22 mouse cellular contexts compared by ENCODE assay signal in the genomic region with DNA sequence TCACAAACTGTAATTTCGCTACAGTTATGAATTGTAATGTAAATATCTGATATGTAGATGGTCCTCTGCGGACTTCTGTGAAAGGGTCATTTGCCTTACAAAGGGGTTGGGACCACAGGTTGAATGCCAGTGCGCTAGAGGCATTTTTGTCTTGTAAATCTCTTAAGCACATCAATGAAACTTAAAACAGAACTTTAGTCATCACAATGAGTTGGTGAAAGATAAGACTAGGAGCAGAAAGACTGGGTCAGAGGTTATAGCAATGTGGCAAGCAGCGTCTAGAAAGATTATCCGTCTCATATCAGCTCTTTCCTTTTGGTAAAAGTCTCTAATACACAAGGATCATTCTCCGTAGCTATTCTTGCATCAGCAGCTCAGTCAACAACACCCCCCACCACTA. TPM values are rescaled to one million over a fixed set of nuclear protein-coding genes. Genes with fewer than 3 reads are reported as not detected.
DNase-seq lines count a peak whose midpoint lies in the region; ATAC-seq and TF ChIP-seq lines count a peak whose summit lies in the region.
"Had no signal": no experiment of that assay in that cellular context is flagged by ENCODE, and none has a peak within 500 bp of the region (broad histone marks: within the 10 kb centered on the region; RNA-seq: fewer than 3 reads in every experiment).

No protein-coding gene starts in this region.

- no peak for TF ChIP-seq CTCF in lung, postnatal 0 days (IDR thresholded peaks at IDR 0.05)
- TF ChIP-seq CTCF in bone marrow, adult 2 months (IDR thresholded peaks at IDR 0.05; ENCODE audit: control insufficient read depth, insufficient read depth, low read length) = no peak
- TF ChIP-seq CTCF in kidney, adult 2 months (conservative IDR thresholded peaks at IDR 0.05; ENCODE audit: insufficient read depth, insufficient read length, low read depth, low read length) = no peak

- no peak overlapping the region for H3K9ac ChIP-seq in lung, postnatal 0 days (replicated peaks; ENCODE audit: low read depth)
- H3K9ac ChIP-seq in liver, embryonic 16.5 days (ENCODE audit: low read depth, low read length) = no peak overlapping the region
- H3K9ac ChIP-seq: embryonic facial prominence, embryonic 13.5 days; forebrain, embryonic 12.5 days; hindbrain, embryonic 15.5 days; limb, embryonic 15.5 days; midbrain, embryonic 12.5 days had no signal

- TF ChIP-seq POLR2A in bone marrow, adult 2 months (IDR thresholded peaks at IDR 0.05; ENCODE audit: borderline replicate concordance, control insufficient read depth, low read depth, low read length) = no peak
- TF ChIP-seq POLR2A in kidney, adult 2 months (IDR thresholded peaks at IDR 0.05; ENCODE audit: low read depth, low read length) = no peak

- TF ChIP-seq EP300 in lung, postnatal 0 days (IDR thresholded peaks at IDR 0.05) = no peak

- H3K4me1 ChIP-seq in lung, postnatal 0 days (ENCODE audit: insufficient read depth, low read depth, low read length) = peaks cover 17% of the 10 kb centered on the region
- peaks cover 6% of the 10 kb centered on the region for H3K4me1 ChIP-seq in bone marrow, adult 2 months (ENCODE audit: control insufficient read depth, insufficient read depth, low read length)
- H3K4me1 ChIP-seq in liver, embryonic 16.5 days (ENCODE audit: control insufficient read depth, low read depth, low read length) = peaks cover 26% of the 10 kb centered on the region
- peaks cover 13% of the 10 kb centered on the region for H3K4me1 ChIP-seq in kidney, adult 2 months (ENCODE audit: control insufficient read depth, insufficient read depth, low read length)

- DNase-seq in lung, postnatal 0 days (ENCODE audit: low spot score) = no peak
- no peak for DNase-seq in lung, adult 18-20 months
- no peak for DNase-seq in right cerebral cortex, postnatal 36 days (ENCODE audit: low spot score in 2 of 2)
- DNase-seq in kidney, postnatal 14 days = no peak
- no peak for DNase-seq in kidney, adult 2 months
- DNase-seq: B cell, adult 2 months; cerebellum, adult 2 months; cerebellum, postnatal 25 days; embryo, embryonic 11 days; layer of hippocampus, adult 9-11 months; lung, postnatal 10 days; spleen, adult 18-20 months had no signal

- no peaks in the 10 kb centered on the region for H3K9me3 ChIP-seq in lung, postnatal 0 days (ENCODE audit: low read length)
- H3K9me3 ChIP-seq in liver, embryonic 16.5 days (replicated peaks; ENCODE audit: control insufficient read depth, low read length) = no peaks in the 10 kb centered on the region
- H3K9me3 ChIP-seq: embryonic facial prominence, embryonic 13.5 days; forebrain, embryonic 12.5 days; hindbrain, embryonic 15.5 days; limb, embryonic 15.5 days; midbrain, embryonic 12.5 days had no signal

- ATAC-seq in lung, postnatal 0 days = no peak
- ATAC-seq in liver, embryonic 16.5 days (ENCODE audit: low read depth) = peak; percentile 19; the same call in 1 of the 2 replicates

- H3K4me3 ChIP-seq in lung, postnatal 0 days (ENCODE audit: low read depth, low read length) = no peak overlapping the region
- H3K4me3 ChIP-seq in bone marrow, adult 2 months (replicated peaks; ENCODE audit: control insufficient read depth, low read depth, low read length) = no peak overlapping the region
- no peak overlapping the region for H3K4me3 ChIP-seq in liver, embryonic 16.5 days (ENCODE audit: low read depth, low read length)
- H3K4me3 ChIP-seq in kidney, adult 2 months (ENCODE audit: insufficient read depth, low read depth, low read length) = no peak overlapping the region
- H3K4me3 ChIP-seq: embryonic facial prominence, embryonic 13.5 days; erythroblast, embryonic 14.5 days; forebrain, embryonic 12.5 days; hindbrain, embryonic 15.5 days; limb, embryonic 15.5 days; midbrain, embryonic 12.5 days had no signal

- peak overlapping the region; percentile 38; the same call in 1 of the 2 replicates for H3K27ac ChIP-seq in lung, postnatal 0 days (ENCODE audit: low read length)
- H3K27ac ChIP-seq in bone marrow, adult 2 months (ENCODE audit: control insufficient read depth, insufficient read depth, low read depth, low read length, poor library complexity) = peak overlapping the region; percentile 60; the same call in 1 of the 2 replicates
- H3K27ac ChIP-seq in liver, embryonic 16.5 days (ENCODE audit: low read length) = no peak overlapping the region
- no peak overlapping the region for H3K27ac ChIP-seq in kidney, adult 2 months (ENCODE audit: insufficient read depth, low read depth, low read length)
- H3K27ac ChIP-seq: embryonic facial prominence, embryonic 13.5 days; forebrain, embryonic 12.5 days; hindbrain, embryonic 15.5 days; limb, embryonic 15.5 days; midbrain, embryonic 12.5 days had no signal

- no peaks in the 10 kb centered on the region for H3K36me3 ChIP-seq in lung, postnatal 0 days (ENCODE audit: insufficient read depth, low read length)
- no peaks in the 10 kb centered on the region for H3K36me3 ChIP-seq in liver, embryonic 16.5 days (ENCODE audit: control insufficient read depth, insufficient read depth)
- no peaks in the 10 kb centered on the region for H3K36me3 ChIP-seq in kidney, adult 2 months (ENCODE audit: control insufficient read depth, insufficient read depth, low read length)
- H3K36me3 ChIP-seq: embryonic facial prominence, embryonic 13.5 days; forebrain, embryonic 12.5 days; hindbrain, embryonic 15.5 days; limb, embryonic 15.5 days; midbrain, embryonic 12.5 days had no signal

- 55% methylated on average over 6 of the region's 6 CpGs for WGBS in lung, postnatal 0 days
- 68% methylated on average over 6 of the region's 6 CpGs for WGBS in bone marrow, adult 2 months
- WGBS in liver, embryonic 16.5 days (ENCODE audit: insufficient replicate concordance) = 33% methylated on average over 6 of the region's 6 CpGs
- 87% methylated on average over 6 of the region's 6 CpGs for WGBS in kidney, adult 2 months

- no peaks in the 10 kb centered on the region for H3K27me3 ChIP-seq in lung, postnatal 0 days (replicated peaks; ENCODE audit: insufficient read depth, low read length)
- H3K27me3 ChIP-seq in liver, embryonic 16.5 days (ENCODE audit: control insufficient read depth, insufficient read depth, low read depth, low read length) = no peaks in the 10 kb centered on the region; the same call in 1 of the 2 replicates
- no peaks in the 10 kb centered on the region for H3K27me3 ChIP-seq in kidney, adult 2 months (replicated peaks; ENCODE audit: control insufficient read depth, insufficient read depth, low read length)
- H3K27me3 ChIP-seq: CH12.LX; embryonic facial prominence, embryonic 13.5 days; forebrain, embryonic 12.5 days; hindbrain, embryonic 15.5 days; limb, embryonic 15.5 days; midbrain, embryonic 12.5 days had no signal

- no peak overlapping the region for H3K4me2 ChIP-seq in lung, postnatal 0 days (replicated peaks; ENCODE audit: low read depth, low read length)
- H3K4me2 ChIP-seq in liver, embryonic 16.5 days (ENCODE audit: low read depth, low read length) = no peak overlapping the region
- H3K4me2 ChIP-seq: embryonic facial prominence, embryonic 13.5 days; forebrain, embryonic 12.5 days; heart, embryonic 11.5 days; hindbrain, embryonic 15.5 days; limb, embryonic 15.5 days; midbrain, embryonic 12.5 days had no signal

RNA-seq across cellular contexts. Expression of a gene that starts 44.2 kb away (rescaled TPM):
- 35.6 and 36.1 TPM in 2 replicates for polyA plus RNA-seq in lung, postnatal 0 days (2015; fragmentation: Nextera tagmentation; extraction: Ambion mirVana)
- polyA plus RNA-seq in bone marrow, adult 2 months (2011; ENCODE audit: insufficient read depth, insufficient read length, low replicate concordance, missing spikeins) = 39.1 and 83.2 TPM in 2 replicates
- polyA plus RNA-seq in liver, embryonic 16.5 days (2015; fragmentation: Nextera tagmentation; extraction: Ambion mirVana) = 25.7 and 26.2 TPM in 2 replicates
- 11.2 and 14.8 TPM in 2 replicates for polyA plus RNA-seq in kidney, adult 2 months (2012; rRNA removed)

Comparison
In these comparisons a context has a peak if more than half of its experiments do, and no peak if none do; other contexts are left out.
1. H3K27ac ChIP-seq: peak in lung, postnatal 0 days (single experiment) and bone marrow, adult 2 months (single experiment); none in liver, embryonic 16.5 days (single experiment) and kidney, adult 2 months (single experiment).